Mouse (Mus musculus): ENCODE data around the gene Thap4.
"Not testable (repeated sequence)": the region's sequence is repeated elsewhere in the genome, so short reads cannot be mapped to it uniquely, and the experiment has no call there.

The Thap4 gene

DNA sequence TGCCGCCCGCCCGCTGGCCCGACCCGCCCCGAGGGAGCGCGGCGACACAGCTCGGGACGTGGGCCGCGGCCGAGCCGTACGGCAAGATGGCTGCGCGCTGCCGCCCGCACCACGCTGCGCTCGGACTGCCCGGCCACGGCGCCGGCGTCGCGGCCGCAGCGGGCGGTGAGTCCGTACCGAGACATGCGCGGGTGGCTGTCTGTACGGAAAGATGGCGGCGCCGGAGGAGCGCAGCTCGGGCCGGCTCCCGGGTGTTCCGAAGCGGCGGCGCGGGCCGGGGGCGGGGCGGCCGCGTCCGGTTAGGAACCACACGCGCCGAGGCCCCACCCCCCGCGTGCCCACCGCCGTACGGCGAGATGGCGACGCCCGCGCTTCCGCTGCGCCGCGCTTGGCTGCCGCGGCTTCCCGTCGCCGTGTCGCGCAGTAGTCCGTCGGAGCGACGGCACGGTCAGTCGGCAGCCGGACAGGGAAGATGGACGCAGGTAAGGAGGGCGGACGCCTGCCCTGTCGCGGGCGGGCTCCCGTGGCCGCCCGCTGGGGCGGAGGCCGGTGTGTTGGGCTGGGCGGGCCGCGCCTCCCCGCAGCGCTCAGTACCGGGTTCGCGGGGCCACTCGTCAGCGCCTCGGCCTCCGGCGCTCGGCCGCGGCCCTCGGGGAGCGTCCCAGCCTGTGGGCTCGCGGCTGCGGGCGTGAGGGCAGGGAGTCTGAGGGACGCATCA, at the start of gene Thap4:
Thap4 (minus strand) TSS at position 292 of the 718 bp plus-strand sequence.
- peak; percentile 94 for DNase-seq

DNA sequence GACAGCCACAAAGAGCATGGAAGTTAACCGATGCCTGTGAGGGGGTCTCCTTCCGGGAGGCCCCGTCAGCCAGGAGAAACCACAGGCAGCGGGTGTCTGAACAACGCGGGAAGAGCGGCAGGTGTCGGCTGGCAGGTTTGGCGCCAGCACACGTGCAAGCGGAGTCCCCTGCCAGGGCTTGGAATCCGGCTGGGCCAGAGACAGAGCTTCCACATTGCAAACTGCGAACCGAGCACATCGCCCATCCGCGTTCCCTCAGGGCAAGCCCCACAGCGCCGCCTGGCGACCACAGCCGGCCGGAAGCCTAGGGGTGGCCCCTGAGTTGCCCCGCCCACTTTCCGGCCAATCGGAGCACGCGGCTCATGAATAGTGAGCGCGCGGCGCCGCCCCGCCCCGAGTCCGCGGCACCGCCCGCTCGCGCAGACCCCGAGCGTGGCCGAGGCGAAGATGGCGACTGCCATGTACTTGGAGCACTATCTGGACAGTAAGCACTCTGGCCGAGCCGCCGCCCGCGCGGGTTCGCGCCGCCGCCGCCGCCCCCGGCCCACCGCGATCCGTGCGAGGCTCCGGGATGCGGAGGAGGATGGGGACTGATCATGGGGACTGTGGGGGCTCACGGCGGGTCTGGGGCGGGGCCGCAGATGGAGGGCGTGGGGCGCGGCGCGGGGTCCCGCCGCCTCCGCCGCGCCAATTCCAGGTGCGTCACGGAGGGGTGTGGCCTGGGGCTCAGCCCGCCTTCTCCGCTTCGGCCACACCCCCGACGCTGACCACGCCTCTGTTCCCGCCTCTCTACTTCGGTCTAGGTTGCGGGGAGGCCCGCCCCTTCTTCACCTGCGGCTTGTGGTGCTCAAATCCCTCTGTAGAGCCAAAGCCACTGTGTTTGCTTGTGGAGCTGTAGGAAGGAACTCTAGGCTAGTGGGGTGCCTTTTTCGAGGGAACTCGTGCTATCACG, 49.2 kb upstream of the Thap4 start, which contains the start of gene Ing5:
Ing5 (plus strand) TSS at position 410 of the 952 bp plus-strand sequence.
- DNase-seq: peak; percentile 99

DNA sequence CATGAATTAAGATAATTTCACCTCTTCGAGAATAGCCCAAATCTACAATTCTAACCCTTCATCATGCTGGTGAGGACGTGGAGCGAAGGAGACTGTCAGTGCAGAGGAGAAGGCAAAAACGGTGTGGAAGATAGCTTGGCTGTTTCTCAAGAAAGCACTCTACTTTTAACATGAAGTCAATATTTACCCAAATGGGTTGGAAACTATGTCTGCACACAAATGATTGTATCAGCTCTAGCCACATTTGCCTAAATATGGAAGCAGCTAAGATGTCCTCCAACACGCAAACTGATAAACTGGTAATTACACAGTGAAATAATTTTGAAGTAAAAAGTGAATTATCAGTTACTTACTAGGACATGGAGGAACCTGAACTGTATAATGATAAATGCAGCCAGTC, 48.1 kb upstream of the Thap4 start:
- DNase-seq: no peak

DNA sequence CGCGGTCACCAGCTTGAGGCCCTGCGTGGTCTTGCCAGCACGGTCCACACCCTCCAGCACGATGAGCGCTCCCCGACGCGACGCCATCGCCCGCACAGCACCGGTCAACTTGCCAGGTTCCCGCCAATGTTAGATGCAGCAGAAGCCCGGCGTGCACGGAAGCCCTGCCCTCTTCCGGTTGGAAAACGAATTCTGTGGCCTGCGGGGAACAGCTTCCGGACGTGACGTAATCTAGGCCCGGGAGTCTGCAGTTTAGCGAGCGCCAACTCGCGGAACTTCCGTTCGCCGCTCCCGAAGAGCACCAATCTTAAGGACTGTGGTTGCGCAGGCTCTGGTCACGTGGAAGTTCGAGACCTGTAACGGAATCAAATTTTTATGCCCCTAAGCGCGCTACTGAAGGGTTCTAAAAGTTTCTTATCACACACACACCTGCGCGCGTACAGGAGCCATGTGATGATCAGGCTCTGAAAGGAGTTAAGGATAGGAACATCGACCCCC, 47.1 kb upstream of the Thap4 start, which contains the start of gene Dtymk:
Dtymk (minus strand) TSS at position 194 of the 498 bp plus-strand sequence.
- peak; percentile 96 for DNase-seq

DNA sequence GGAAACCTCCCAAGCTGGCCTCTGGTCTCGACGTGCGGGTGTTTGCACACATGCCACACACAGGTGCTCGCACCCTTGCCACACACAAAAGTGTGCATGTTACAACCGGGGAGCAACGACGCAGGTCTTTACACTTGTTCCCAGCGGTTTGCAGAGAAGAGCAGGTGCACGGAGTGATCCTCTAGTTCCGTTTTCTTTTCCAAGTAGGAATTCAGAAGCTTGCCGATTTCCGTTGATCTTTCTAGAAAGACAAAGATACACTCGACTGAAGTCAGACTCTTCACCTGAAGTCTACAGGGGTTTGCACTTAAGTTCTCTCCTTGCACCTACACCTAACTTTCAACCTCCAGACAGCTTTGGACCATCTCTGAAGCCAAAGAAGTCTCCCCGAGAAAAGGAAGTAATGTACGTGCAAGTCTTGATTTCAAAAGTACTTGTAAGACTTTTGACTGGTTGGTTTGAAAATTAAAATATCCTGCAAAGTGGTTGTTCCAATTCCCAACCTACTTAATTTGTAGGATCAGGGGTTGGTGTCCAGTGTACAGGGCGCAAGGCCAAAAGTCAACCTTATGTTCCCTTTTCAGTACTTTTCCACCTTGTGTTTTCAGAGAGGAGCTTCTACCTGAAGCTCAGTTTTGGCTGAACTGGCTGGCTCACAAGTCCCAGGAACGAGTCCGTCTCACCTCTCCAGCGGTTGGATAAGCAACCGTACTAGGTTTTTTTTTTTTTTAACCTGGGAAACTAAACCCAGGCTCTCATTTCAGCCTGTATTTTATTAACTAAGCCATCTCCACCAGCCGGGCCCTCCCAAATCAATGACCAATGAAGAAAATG, 46.2 kb upstream of the Thap4 start:
- no peak for DNase-seq

DNA sequence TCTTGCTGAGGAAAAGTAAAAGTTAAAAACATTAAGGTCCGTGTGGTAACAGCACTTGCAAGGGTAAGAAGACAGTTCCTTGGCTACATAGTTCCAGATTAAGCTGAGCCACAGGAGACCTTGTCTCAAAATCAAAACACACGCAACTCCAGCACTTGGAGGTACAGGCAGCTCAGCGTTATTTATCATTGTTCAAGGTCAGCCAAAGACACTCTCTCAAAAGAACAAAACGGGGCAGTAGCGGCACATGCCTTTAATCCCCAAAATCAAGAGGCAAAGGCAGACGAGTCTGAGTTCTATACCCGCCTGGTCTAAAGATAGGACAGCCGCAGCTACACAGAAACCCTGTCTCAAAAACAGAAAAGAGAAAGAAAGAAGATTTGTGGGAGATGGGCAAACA, 41.2 kb upstream of the Thap4 start:
- DNase-seq: no peak

DNA sequence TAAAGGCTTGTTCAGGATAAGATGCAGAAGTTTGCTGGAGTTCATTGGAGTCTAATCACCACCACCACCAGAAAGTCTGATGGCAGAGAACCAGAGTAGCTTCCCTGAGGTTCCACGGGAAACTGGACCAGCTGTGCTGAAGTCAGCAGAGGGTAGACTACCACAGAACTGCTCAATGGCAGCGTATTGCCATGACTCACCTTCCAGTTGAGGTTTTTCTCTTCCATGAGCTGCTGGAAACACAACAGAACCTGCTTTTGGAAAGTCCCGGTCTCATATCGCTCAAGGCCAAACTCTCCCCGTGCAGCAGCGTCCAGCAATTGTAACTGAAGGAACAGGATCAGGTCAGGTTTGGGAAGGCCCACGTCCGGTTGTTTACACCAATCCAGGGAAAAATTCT, 39.9 kb upstream of the Thap4 start:
- no peak for DNase-seq

DNA sequence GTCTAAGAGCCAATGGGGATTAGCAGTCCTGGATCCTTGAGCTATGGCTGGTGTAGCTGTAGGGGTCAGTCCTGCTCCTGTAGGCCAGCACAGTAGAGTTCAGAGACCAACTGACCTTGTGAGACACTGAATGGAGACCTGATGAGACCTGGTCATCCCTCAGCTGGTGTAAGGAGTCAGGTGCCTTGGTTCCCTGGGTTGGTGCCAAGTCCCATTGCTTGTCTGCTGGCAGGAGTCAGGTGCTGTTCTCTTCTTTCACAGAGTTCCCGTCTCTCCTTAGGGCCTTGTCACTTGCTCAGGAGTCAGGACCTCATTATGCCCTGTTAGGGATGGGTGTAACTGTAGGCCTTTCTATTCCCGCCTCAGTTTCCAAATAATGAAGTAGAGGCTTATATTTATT, 32.2 kb upstream of the Thap4 start:
- no peak for DNase-seq

DNA sequence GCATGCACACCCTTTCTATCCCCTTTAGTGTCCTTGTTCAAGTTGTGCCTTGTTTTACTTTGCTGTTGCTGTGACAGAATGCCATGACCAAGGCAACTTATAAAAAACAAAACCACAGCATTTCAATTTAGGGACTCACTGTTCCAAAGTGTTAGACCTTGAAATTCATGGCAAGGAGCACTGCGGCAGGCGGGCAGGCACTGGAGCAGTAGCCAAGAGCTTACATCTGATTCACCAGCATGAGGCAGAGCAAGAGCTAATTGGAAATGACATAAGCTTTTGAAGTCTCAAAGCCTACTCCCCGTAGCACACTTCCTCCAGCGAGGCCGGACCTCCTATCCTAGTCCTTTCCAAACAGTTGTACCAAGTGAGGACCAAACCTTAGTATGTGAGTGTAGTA, 22.0 kb upstream of the Thap4 start:
- no peak for DNase-seq

DNA sequence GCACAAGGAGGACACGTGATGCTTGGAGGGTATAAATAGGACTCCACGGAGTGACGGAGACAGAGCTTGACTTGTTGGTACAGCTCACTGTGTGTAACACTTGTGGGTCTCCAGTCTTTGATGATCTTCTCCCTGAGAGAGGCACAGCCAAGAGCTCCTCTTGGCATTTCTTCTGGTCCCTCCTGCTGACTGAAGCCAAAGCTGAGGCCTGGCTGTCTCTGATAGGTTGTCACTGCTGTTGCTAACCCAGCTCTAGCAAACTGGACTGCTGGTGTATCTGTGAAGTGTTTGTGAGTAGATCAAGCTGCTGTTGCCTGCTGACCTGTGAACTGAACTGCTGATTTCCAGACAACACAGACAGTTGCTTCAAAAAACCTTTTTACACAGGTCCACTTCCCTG, 15.2 kb upstream of the Thap4 start:
- peak; percentile 74 for DNase-seq

DNA sequence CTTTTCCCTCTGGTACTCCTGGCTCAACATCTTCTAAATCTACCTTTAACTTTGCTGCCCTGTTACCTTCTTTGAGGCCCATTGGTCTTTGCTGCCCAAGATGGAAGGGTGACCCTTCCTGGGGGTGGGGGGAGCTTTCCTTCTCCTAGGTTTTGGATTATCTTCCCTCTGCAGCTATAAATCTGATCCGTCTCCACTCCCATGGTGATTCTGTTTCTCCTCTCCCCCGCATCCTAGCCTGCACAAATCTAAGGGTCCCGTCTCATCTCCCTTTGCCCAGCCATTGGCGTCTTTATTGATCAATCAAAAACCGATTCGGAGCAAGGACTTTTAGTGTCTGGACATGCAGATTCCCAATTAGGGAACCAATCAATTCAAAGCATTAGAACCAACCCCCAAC, 12.9 kb upstream of the Thap4 start:
- no peak for DNase-seq

DNA sequence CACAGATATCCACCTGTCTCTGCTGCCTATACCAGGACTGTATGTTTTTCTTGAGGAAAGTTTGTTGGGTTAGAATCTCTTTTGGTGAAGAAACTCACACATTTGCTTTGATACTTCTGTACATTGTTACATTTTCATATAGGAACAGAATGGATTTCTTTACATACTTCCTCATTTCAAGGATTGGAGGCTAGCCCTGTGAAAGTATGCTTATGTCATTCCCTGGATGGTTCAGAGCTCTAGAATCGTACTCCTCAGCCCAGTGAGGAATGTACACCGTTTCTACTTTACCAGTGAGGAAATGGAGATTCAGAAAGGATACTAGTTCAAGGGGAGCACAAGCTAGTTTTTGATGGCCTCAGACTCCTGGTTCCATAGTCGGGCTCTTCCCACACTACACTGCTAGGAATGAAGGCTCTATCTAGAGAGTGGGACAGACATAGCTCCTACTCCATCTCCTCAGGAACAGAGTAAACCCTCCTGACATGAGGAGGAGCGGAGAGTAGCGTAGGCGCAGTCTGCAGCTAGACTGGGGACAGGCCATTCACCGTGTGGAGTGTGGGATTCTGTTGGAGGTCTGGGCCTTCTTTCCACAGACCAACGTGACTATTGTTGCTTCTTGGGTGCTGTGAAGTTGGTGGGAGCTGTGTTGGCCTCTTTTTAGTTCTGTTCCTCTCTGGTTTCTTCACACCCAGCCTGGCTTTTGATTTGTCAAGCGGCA, 10.4 kb upstream of the Thap4 start:
- DNase-seq: no peak

DNA sequence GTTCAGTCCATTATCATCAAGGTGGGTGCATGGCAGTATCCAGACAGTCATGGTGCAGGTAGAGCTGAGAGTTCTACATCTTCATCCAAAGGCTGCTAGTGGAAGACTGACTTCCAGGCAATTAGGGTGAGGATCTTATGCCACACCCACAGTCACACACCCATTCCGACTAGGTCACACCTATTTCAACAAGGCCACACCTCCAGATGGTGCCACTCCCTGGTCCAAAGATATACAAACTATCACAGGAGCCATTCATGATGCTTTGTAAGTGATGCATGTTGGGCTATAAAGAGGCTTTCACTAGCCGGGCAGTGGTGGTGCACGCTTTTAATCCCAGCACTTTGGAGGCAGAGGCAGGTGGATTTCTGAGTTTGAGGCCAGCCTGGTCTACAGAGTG, 8.9 kb upstream of the Thap4 start:
- DNase-seq: not testable (repeated sequence)

DNA sequence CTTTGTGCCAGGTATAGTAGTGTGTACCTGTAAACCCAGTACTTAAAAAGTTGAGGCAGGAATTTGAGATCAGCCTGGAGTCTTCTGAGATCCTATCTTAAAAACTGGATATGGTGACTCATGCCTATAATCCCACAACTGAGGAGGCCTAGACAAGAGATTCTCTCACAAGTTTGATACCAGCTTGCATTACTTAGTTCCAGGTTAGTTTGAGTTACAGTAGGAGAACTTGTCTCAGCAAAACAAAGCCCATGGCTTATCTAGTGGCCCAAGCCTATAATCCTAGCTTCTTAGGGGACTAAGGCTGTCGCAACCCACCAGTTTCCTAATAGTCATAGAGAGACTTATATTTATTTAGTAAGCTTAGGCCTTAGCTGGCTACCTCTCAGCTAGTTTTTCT, 5.4 kb upstream of the Thap4 start:
- DNase-seq: no peak

DNA sequence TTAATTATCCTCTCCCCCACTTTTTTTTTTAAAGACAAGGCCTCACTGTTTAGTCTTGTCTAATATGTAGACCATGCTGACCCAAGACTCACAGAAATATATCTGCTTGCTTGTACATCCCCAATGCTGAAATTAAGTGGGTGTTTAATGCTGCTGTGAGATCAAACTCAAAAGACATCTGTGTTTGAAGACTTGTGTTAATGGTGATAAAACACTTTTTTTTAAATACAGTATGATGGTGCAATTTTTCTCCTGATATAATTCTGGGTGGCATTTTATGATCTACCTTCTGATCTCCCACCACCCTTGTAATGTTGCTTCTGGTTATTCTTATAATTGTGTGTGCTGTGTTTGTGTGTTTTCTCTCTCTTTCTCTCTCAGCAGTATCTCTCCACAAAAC, 1.5 kb upstream of the Thap4 start:
- DNase-seq: no peak

DNA sequence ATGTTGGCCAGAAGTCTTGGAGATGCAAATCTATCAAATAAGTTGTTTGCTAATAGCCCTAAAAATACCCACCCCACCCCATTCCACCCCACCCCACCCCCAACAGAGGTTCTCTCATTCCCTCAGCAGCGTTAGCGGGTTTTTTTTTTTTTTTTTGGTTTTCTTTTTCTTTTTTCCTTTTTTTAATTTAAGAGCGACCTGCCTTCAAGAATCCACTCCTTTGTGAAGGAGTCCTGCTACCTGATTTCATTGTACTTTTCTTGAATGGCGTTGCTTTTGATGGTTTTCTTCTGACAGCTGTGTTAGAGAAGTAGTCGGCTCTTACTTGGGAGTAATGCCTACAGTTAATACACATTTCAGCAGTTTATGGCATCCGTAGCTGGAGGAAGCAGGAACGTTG, 954 bp upstream of the Thap4 start:
- no peak for DNase-seq

DNA sequence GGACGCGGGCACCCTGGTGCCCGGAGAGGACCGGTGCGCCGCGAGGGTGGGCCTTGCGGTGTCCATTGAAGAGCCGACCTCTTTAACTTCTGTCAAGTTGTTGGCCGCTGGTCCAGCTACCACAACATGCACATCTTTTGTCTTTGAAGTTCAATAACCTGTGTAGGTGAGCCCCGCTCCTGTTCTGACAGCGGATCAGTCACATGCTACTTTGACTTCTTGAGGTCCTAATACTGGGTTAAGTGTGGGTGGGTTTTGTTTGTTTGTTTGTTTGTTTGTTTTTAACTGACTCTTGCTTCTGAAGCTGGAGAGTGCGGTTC, 587 bp upstream of the Thap4 start:
- no peak for DNase-seq

DNA sequence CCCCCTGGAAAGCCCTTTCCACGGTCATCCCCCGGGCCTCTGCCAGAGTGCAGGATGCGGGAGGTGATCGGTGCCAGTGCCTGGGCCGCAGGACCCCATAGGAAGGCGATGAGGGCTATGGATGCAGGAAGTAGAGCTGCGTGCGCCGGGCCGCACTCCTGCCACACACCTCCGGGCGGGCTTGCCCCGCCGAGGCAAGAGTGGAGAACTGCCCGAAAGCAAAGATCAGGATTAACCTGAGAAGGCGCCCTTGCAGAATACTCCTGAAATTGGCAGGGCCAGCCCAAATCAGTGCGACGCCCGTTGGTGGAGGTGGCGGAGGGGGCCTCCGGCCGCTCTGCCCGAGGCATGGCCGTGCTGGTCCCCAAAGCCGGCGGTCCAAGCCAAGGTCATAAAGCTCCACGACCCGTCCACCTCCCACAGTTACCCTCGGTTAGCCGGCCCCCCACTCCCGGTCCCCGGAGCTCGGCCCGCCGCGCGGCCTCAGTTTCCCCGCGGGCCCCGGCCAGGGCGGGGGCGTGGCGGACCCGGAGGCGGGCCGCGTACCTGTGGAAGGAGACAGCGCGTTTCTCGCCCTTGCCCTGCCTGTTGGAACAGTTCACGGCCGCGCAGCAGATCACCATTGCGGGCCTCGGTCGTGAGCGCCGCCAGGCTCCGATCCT, 622 bp downstream of the Thap4 start:
- DNase-seq: peak; percentile 18

DNA sequence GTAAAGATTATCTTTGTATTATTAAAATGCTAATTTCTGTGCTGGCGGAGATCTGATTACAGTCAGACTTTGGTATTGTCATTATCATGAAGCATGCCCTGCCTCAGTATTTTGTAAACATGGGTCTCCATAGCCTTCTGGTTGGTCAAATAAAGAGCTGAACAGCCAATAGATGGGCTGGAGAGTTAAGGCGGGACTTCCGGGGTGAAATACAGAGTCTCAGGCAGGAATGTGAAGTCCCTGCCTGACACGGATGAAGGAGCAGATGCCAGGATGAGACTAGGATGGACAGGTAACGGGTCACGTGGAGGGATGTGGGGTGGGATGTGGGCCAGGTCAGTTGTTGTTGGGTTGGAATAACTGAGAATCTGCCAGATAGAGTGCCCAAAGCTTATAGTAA, 3.4 kb downstream of the Thap4 start, which contains the start of gene Atg4b:
Atg4b (plus strand) TSS at position 211 of the 400 bp plus-strand sequence.
- DNase-seq: no peak

DNA sequence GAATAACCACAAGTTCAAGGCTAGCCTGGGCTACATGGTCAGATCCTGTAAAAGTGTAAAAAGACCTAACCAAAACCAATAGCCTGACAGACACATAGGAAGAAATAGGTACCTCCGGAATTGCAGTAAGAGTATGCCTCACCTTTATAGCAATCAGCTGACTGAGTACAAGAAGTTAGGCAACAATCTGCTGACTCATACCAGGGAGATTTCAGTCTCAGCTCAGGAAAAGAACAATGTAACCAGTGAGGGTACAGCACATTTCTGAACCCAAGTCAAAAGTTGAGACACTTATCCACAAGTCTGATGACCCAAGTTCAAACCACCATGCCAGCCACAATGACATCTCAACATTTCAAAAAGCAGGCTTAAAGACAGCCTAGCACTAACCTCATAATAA, 6.1 kb downstream of the Thap4 start:
- DNase-seq: peak; percentile 52

DNA sequence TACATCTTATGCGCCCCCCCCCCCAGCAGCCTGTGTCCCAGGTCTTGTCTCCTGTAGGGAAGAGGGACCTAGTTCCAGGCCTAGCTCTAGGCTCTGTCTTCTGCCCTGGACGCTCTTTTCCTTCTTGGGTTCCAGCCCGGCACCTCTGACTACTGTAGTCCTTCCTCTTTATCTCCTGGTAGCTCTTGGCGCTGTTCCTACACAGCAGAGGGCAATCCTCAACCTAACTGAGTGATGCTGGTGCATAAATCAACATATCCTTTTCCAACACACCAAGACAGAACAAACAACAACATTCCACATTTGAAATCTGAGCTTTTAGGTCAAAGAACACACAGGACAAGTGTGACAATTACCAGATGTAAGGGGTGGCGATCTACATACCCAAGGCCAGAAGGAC, 8.5 kb downstream of the Thap4 start:
- no peak for DNase-seq

DNA sequence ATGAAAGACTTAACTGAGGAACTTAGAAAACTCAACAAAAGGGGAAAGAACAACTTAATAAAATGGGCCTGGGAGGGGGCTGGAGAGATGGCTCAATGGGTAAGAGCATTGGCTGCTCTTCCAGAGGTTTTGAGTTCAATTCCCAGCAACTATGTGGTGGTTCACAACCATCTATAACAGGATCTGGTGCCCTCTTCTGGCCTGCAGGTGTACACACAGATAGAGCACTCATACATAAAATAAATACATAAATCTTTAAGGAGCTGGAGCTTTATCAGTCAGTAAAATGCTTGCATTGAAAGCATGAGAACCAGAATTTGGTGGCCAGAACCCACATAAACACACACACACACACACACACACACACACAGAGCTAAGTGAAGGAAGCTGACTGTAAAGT, 11.8 kb downstream of the Thap4 start:
- no peak for DNase-seq
